8 mouse cellular contexts compared by ENCODE assay signal in the genomic region with DNA sequence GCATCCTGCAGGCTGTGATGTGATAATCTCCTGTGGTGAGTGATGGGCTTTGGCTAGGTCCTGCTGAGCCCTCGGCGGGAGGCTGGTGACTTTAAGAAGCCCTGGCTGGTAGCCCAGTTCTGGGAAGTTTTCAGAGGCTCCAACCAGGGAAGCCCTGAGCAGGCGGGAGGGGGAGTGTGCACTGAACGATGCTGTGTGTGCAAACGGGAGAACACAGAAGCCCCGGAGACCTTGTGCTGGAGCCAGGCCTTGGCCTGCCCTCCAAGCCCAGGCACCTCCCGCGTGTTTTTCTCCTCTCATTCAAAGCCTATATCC. TPM values are rescaled to one million over a fixed set of nuclear protein-coding genes. Genes with fewer than 3 reads are reported as not detected.
DNase-seq lines count a peak whose midpoint lies in the region; ATAC-seq lines count a peak whose summit lies in the region.

No protein-coding gene starts in this region.

- no peak overlapping the region for H3K4me3 ChIP-seq in neural tube, embryonic 11.5 days (ENCODE audit: low read depth, low read length)
- no peak overlapping the region for H3K4me3 ChIP-seq in forebrain, embryonic 11.5 days (ENCODE audit: low read depth, low read length)
- H3K4me3 ChIP-seq in heart, embryonic 12.5 days: no peak overlapping the region
- H3K4me3 ChIP-seq in kidney, embryonic 16.5 days (ENCODE audit: low read length): no peak overlapping the region
- H3K4me3 ChIP-seq in liver, embryonic 12.5 days: no peak overlapping the region

- no peaks in the 10 kb centered on the region for H3K27me3 ChIP-seq in neural tube, embryonic 11.5 days (ENCODE audit: control insufficient read depth, insufficient read depth, low read length)
- H3K27me3 ChIP-seq in forebrain, embryonic 11.5 days (ENCODE audit: control insufficient read depth, insufficient read depth, low read length): peaks cover 6% of the 10 kb centered on the region; the same call in 1 of the 2 replicates
- H3K27me3 ChIP-seq in heart, embryonic 12.5 days (replicated peaks): no peaks in the 10 kb centered on the region
- H3K27me3 ChIP-seq in kidney, embryonic 16.5 days (ENCODE audit: insufficient read depth, low read length): no peaks in the 10 kb centered on the region
- H3K27me3 ChIP-seq in liver, embryonic 12.5 days (replicated peaks): peaks cover 10% of the 10 kb centered on the region; the same call in 1 of the 2 replicates

- ATAC-seq in neural tube, embryonic 11.5 days (ENCODE audit: insufficient read depth, low FRiP score, low TSS enrichment): no peak
- ATAC-seq in forebrain, embryonic 11.5 days (replicated peaks; ENCODE audit: low FRiP score): 0 out of 2 replicates have a peak, but pooled peaks have one; percentile 20
- 0 out of 2 replicates have a peak, but pooled peaks have one; percentile 29 for ATAC-seq in heart, embryonic 12.5 days (ENCODE audit: insufficient number of reproducible peaks, low FRiP score)
- peak; percentile 37 for ATAC-seq in kidney, embryonic 16.5 days (ENCODE audit: low FRiP score, low TSS enrichment)
- ATAC-seq in liver, embryonic 12.5 days: no peak

- H3K36me3 ChIP-seq in neural tube, embryonic 11.5 days (ENCODE audit: control insufficient read depth, insufficient read depth, low read length): no peaks in the 10 kb centered on the region
- no peaks in the 10 kb centered on the region for H3K36me3 ChIP-seq in forebrain, embryonic 11.5 days (ENCODE audit: control insufficient read depth, insufficient read depth, low read length)
- H3K36me3 ChIP-seq in heart, embryonic 12.5 days: no peaks in the 10 kb centered on the region
- H3K36me3 ChIP-seq in kidney, embryonic 16.5 days (ENCODE audit: insufficient read depth, low read length): no peaks in the 10 kb centered on the region
- H3K36me3 ChIP-seq in liver, embryonic 12.5 days: no peaks in the 10 kb centered on the region

- H3K27ac ChIP-seq in neural tube, embryonic 11.5 days (ENCODE audit: low read depth, low read length): peak overlapping the region; percentile 69
- no peak overlapping the region; the same call in 1 of the 2 replicates for H3K27ac ChIP-seq in forebrain, embryonic 11.5 days (ENCODE audit: low read depth, low read length)
- H3K27ac ChIP-seq in heart, embryonic 12.5 days (ENCODE audit: poor library complexity, severe bottlenecking): peak overlapping the region; percentile 63
- H3K27ac ChIP-seq in kidney, embryonic 16.5 days (ENCODE audit: low read length): peak overlapping the region; percentile 64; the same call in 1 of the 2 replicates
- peak overlapping the region; percentile 3; the same call in 1 of the 2 replicates for H3K27ac ChIP-seq in liver, embryonic 12.5 days

- H3K9me3 ChIP-seq in neural tube, embryonic 11.5 days (ENCODE audit: control insufficient read depth, low read length): no peaks in the 10 kb centered on the region
- no peaks in the 10 kb centered on the region for H3K9me3 ChIP-seq in forebrain, embryonic 11.5 days (ENCODE audit: control insufficient read depth, low read length)
- no peaks in the 10 kb centered on the region for H3K9me3 ChIP-seq in heart, embryonic 12.5 days (replicated peaks)
- H3K9me3 ChIP-seq in kidney, embryonic 16.5 days (ENCODE audit: low read length): no peaks in the 10 kb centered on the region
- no peaks in the 10 kb centered on the region for H3K9me3 ChIP-seq in liver, embryonic 12.5 days (replicated peaks)

- 18% methylated on average over 8 of the region's 8 CpGs for WGBS in neural tube, embryonic 11.5 days
- 19% methylated on average over 8 of the region's 8 CpGs for WGBS in forebrain, embryonic 11.5 days
- 8% methylated on average over 8 of the region's 8 CpGs for WGBS in heart, embryonic 12.5 days
- 14% methylated on average over 8 of the region's 8 CpGs for WGBS in kidney, embryonic 16.5 days
- WGBS in liver, embryonic 12.5 days (ENCODE audit: insufficient replicate concordance): 39% methylated on average over 8 of the region's 8 CpGs

- peaks cover 13% of the 10 kb centered on the region for H3K4me1 ChIP-seq in neural tube, embryonic 11.5 days (ENCODE audit: control insufficient read depth, insufficient read depth, low read length)
- peaks cover 27% of the 10 kb centered on the region for H3K4me1 ChIP-seq in forebrain, embryonic 11.5 days (replicated peaks; ENCODE audit: control insufficient read depth, insufficient read depth, low read length)
- peaks cover 49% of the 10 kb centered on the region for H3K4me1 ChIP-seq in heart, embryonic 12.5 days (replicated peaks)
- peaks cover 41% of the 10 kb centered on the region for H3K4me1 ChIP-seq in kidney, embryonic 16.5 days (ENCODE audit: insufficient read depth, low read length)
- 0 out of 2 replicates have a peak, but pooled peaks cover 8% of the 10 kb centered on the region for H3K4me1 ChIP-seq in liver, embryonic 12.5 days

- peak; percentile 40 for DNase-seq in neural tube, embryonic 11.5 days (ENCODE audit: low spot score)
- DNase-seq in neural tube, embryonic 10.5 days (ENCODE audit: extremely low spot score, low spot score): no peak
- no peak for DNase-seq in forebrain, embryonic 11.5 days (ENCODE audit: low spot score)
- DNase-seq in ovary, postnatal 10 days (ENCODE audit: low spot score): peak; percentile 62
- DNase-seq in spleen, postnatal 10 days (ENCODE audit: low spot score in 2 of 2): no peak

- H3K4me2 ChIP-seq in neural tube, embryonic 11.5 days (ENCODE audit: low read depth): no peak overlapping the region
- H3K4me2 ChIP-seq in forebrain, embryonic 11.5 days (ENCODE audit: low read depth, low read length, severe bottlenecking): no peak overlapping the region
- H3K4me2 ChIP-seq in heart, embryonic 12.5 days: peak overlapping the region; percentile 27
- H3K4me2 ChIP-seq in kidney, embryonic 16.5 days (replicated peaks; ENCODE audit: low read depth, low read length): no peak overlapping the region
- no peak overlapping the region for H3K4me2 ChIP-seq in liver, embryonic 12.5 days

- H3K9ac ChIP-seq in neural tube, embryonic 11.5 days (ENCODE audit: low read length): peak overlapping the region; percentile 12
- H3K9ac ChIP-seq in forebrain, embryonic 11.5 days (ENCODE audit: low read length): peak overlapping the region; percentile 16; the same call in 1 of the 2 replicates
- H3K9ac ChIP-seq in heart, embryonic 12.5 days: peak overlapping the region; percentile 48
- peak overlapping the region; percentile 35; the same call in 1 of the 2 replicates for H3K9ac ChIP-seq in kidney, embryonic 16.5 days (replicated peaks; ENCODE audit: low read length)
- no peak overlapping the region for H3K9ac ChIP-seq in liver, embryonic 12.5 days

RNA-seq across cellular contexts. Expression of a gene that starts 35.2 kb away (rescaled TPM):
- 39.5 and 39.8 TPM in 2 replicates for polyA plus RNA-seq in neural tube, embryonic 11.5 days (2014; fragmentation: Nextera tagmentation; extraction: Ambion mirVana)
- 35.0 and 35.2 TPM in 2 replicates for polyA plus RNA-seq in forebrain, embryonic 11.5 days (2014; fragmentation: Nextera tagmentation; extraction: Ambion mirVana)
- 122 and 144 TPM in 2 replicates for polyA plus RNA-seq in heart, embryonic 12.5 days (2016; fragmentation: Nextera tagmentation; extraction: Ambion mirVana)
- polyA plus RNA-seq in kidney, embryonic 16.5 days (2015; fragmentation: Nextera tagmentation; extraction: Ambion mirVana): 55.5 and 72.3 TPM in 2 replicates
- polyA plus RNA-seq in liver, embryonic 12.5 days (2016; fragmentation: Nextera tagmentation; extraction: Ambion mirVana): 17.8 and 18.5 TPM in 2 replicates

Comparison
In these comparisons a context has a peak if more than half of its experiments do, and no peak if none do; other contexts are left out.
1. DNase-seq: peak in neural tube, embryonic 11.5 days (single experiment) and ovary, postnatal 10 days (single experiment); none in neural tube, embryonic 10.5 days (single experiment), forebrain, embryonic 11.5 days (single experiment) and spleen, postnatal 10 days (0 of 2).
2. ATAC-seq: peak in forebrain, embryonic 11.5 days (single experiment), heart, embryonic 12.5 days (single experiment) and kidney, embryonic 16.5 days (single experiment); none in neural tube, embryonic 11.5 days (single experiment) and liver, embryonic 12.5 days (single experiment).